Mouse (Mus musculus) gastrocnemius, postnatal 4 days (tissue): ENCODE results near the gene Cers6. TPM values are rescaled to one million over a fixed set of nuclear protein-coding genes. Genes with fewer than 3 reads are reported as not detected.

Experiments used
- DNase-seq, 2 experiments: peaks; one replicate each; pipeline ENCODE4 v3.0.0; 2021 to 2022; ENCODE audit warnings: low spot score in 2 of 2, mixed read lengths in 2 of 2
- total RNA-seq, 2 experiments: library from RNA; stranded (reverse); gene quantifications; 2 replicates each; pipeline ENCODE4 v1.2.3; 2021

Gene Cers6
- total RNA-seq, 2 experiments from 2014 or later = 11.4 to 11.7 TPM

DNA sequence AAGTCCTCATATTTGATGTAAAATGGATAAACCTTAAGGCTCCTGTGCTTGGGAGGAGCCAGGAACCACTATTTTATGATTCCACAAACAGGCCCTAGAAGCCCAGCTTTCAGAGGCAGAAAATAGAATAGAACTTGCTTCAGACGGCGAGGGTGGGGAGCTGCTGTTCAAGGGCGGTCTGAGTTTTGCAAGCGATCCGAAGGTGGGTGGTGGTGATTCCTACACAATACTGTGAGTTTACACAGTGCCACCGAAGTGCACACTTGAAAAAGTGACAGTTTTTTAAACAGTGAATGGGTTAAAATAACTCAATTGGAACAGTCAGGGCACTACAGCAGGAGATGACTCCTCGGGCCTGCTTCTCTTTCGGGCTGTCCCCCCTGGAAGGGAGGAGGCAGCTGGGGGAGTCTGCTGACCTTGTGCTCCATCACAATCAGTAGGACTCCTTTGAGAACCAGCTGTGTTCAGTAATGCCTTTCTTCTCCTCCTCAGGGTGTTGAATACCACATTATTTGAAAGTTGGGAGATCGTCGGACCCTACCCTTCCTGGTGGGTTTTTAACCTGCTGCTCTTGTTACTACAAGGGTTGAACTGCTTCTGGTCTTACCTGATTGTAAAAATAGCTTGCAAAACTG is 243.4 kb downstream of the Cers6 start:
- no peak for DNase-seq

DNA sequence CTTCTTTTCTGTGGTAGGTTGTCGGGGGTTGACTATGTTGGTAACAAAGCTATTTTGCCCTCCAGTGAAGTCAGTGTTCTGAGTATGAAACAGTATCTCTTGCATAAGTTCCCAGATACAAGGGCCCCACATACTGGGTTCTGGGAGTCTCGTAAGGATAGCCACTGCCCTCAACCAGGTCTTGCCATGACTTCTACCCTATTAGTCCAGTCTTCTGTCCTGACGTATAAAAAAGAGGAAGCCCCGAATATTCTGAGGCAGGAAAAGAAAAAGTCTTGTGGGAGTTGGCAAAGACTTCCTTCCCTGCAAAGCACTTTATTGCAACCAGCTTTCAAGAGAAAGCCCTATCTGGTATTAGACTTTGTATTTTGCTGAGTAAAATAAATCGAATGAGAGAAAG is 248.0 kb downstream of the Cers6 start:
- DNase-seq = no peak

DNA sequence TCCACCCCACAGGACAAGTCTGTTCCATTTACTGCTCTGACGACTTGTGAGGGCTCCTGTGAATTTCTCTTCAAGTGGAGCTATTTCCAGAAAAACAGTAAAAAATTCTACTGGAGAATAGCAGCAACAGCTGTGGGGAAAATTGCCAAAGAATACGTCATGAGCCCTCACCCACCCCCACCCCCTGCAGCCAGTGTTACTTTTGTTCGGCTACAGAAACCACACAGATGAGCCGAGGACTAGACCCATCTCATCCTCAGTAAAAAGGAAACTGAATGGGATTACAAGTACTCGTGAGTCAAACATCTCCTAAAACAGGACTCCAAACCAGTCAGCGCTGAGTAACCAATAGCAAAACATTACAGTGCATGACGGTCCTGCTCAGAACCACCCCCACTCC is 248.5 kb downstream of the Cers6 start:
- peak in 1 of 2 experiments; percentile 22 for DNase-seq

DNA sequence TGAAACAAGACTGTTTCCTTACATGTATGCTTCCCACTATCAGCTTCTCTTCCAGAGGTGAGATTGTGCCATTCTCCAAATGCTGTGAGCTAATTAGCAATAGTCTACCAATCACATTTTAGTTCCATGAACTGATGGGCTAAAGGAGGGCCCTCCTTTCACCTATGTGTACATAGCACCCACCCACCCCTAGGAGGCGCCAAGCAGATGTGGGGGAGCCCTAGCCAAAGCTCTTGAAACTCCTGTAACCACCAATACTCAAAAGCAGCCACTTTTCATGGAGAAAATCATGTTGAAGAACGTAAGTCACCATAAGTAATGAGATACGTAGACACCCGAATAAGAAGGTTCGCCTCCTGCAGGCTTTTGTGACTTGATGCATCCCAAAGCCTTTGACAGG is 251.4 kb downstream of the Cers6 start:
- no peak for DNase-seq

DNA sequence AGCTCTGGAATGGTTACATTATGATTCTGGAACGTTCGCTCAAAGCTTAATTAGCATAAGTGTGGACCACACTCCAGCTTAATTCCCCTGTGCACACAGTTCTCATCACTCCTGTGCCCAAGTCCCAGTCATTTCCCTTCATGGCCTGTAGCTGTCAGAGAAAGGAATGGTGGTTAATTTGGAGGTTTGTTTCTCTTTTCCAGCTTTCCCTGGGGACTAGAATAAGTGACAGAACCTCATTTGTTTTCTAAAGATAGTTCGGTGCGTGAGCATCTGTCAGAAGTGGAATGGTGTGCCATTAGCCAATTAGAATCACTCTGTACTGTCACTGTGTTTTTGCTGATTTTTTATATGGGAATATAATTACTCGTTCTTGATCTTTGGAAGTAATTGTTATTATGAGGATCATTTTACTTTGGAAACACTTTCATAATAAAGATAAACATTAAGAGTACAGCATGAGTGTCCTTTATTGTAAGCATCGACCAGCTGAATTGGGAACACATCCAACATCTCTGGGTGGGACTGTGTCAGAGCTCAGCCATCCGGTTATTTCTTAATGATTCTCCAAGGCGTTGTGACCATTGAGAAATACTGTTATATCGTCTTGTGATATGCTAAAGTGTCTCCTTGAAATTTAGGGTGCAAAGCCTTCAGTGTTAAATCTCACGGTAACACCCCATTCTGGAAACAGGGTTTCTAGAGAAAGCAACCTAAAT is 252.7 kb downstream of the Cers6 start:
- no peak for DNase-seq

DNA sequence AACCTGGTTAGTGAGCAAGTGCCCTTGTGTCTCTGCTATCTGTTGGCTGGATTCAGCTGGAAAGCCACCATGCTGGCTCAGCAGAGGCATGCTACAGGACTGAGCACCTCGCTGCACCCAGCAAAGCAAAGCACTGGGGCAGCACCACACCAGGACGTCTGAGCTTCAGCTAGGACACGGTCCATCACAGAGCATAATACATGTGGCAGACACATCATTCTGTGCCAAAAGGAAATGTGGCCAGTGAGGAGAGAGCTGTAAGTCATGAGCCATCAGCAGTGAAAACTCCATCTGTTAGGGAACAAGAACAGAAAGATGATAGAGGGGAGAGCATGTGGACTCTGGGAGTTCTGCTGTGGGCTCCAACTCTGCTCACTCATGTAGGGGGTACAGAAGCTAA is 254.7 kb downstream of the Cers6 start:
- DNase-seq = no peak

DNA sequence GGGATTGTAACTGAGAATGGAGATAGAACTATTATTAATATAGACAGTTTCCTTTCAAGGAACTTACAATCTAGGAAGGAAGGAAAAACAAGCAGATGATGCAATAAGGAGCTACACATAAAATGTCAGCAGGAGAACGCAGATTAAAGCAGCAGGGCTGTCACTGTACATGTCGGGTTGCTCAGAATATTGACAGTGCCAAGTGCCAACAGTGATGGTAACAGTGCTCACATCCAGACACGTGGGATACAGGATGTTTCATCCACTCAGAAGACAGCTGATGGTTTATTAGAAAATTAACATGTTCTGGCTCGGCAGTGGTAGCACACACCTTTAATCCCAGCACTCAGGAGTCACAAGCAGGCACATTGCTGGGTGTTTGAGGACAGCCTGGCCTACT is 255.5 kb downstream of the Cers6 start:
- no peak for DNase-seq

DNA sequence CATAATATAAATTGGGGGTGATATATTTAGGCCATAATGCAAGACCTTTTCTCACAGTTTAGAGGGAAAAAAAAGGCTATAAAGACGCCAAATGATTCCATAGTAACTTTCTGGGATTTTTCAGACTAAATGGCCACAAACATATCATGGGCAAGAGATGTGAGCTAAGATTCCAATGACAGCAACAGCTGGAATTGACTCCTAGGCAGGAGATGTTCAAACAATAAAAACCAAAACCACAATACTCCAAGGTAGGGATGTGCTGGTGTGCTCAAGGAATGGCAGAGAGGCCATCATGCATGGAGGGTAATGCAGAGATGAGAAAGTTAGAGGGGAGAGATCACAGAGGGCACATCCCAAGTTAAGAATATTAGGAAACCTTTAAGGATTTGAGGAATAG is 257.8 kb downstream of the Cers6 start:
- no peak for DNase-seq

DNA sequence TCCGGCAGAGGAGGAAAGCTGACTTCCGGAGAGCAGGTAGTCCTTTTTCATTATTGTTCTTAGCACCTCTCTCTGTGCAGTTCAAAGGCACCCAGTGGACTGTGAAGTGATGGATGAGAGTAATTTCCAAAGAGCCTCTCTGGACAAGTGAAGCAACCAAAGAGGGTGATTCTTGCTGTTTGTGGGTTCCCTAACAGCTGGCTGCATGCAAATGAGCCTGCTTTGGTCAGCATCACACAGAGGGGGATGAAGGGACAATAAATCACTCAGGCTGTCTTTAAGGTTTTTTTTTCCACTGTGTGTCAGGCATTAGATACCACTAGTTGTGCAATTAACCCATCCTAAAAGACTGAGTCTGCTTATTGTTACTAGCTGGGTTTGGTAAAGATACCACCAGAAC is 258.5 kb downstream of the Cers6 start:
- DNase-seq = no peak

DNA sequence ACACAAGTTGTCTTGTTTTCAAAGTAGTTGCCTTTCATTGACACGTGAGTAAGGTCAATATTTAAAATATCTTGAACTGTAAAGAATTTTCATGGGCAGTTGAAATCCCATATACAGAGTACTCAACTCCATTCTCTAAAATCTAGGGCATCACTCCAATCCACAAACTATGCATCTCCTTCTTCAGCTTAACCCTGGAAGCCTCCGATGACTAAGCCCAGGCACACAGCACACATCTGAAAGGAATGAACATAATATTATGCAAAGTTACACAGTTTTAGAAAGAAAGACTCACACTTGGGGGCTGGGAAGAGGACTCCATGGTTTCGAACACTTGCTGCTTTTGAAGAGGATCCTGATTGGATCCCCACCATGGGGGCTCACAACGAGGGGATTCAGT is 260.4 kb downstream of the Cers6 start:
- no peak for DNase-seq

DNA sequence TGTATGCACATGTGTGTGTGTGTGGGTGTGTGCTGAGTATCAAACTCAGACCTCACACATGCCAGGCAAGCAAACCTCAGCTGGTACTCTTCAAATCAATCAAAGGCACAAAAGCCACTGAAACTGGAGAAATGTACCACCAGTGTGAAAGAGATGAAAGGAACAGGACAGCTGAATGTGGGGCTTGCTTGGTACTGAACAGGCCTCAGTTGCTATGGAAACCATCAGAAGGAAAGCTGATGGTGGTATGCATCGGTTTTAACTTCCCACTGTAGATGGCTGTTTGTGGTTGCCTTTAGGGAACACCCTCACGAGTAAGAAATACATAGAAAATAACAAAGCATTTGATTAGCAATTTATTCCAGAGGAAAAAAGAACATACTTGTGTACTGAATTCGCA is 264.2 kb downstream of the Cers6 start:
- DNase-seq = no peak

DNA sequence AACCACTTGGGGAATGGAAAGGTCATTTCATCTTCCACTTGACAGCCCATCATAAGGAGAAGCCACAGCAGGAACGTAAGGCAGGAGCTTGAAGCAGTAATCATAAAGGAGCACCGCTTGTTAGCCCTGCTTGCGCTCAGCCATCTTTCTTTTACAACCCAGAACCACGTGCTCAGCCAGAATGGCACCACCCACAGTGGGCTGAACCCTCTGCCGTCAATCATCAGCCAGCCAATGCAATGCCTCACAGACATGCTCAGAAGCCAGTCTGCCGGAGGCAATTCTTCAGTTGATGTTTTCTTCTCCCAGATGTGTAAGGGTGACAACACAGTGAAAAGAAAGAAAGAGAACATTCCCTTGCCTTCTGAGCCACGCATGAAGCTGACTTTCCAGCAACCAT is 267.1 kb downstream of the Cers6 start:
- DNase-seq = no peak

DNA sequence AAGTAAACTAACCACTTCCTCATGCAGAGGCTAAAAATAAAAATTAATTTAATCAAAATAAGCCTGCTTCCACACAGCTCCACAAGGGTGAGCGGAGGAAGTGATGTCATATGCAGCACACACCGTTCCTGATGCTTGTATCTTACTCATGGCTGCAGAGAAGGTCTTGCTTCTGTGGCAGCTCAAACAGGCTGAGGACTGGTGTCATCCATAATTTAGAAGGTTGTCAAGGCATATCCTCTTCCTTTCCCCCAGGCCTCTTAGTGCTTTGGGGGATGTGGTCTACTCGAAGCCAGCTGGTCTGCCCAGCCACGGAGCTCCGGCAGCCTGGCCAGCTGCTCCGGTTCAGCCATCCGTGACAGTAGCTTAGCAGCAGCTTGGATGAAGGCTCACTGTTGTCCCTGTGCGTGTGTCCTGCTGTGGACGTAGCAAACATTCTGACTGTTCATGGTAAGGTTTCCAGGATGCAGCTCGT is 267.7 kb downstream of the Cers6 start:
- no peak for DNase-seq

DNA sequence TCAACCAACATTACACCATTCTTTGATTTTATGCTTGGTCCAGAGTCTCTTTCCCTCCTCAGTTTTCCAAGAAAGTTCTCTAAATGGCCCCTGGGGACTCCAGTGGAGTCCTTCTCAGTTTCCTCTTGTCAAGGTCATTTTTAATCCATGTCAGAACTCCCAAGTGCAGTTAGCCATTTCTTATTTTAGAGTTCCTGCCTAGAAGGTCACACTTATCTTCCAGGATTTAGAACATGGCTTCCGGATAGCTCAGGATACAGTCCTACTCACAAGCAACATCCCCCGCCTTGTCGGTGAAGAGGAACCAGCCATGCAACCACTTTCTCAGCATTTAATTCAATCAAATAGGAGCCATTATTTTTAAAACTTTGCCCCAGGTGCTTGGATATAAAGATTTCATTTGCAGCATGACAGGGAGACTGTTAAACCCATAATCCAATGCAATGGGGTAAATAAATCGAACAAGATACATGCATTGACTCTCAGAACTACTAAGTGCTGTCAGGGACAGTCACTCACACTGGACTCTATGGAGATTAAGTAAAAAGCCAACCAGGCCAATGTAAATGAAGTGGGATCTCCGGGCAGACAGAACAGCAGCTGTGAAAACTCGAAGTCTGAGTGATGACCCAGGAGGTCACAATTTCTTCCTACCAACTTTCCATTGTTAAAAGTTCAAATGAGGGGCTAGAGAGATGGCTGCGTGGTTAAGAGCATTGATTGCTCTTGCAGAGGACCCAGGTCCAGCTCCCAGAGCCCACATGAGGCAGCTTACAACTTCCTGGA is 268.4 kb downstream of the Cers6 start:
- no peak for DNase-seq

DNA sequence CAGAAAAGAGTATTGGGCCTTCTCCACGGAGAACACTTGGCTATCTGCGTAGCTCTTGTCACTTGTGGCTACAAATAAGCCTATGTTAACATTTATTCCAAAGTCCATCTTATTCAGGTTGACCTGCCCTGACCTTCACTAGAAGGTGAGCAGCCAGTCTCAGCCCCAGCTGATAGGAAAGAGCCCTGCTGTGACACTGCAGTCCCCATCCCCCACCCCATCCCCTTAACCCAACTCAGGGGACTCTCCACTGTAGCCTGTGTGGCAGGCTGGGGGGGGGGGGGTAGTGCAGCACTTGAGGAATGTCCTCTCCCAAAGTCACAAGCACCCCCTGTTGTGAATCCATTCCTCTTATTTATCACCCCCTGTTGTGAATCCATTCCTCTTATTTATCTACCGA is 270.8 kb downstream of the Cers6 start:
- DNase-seq = no peak

DNA sequence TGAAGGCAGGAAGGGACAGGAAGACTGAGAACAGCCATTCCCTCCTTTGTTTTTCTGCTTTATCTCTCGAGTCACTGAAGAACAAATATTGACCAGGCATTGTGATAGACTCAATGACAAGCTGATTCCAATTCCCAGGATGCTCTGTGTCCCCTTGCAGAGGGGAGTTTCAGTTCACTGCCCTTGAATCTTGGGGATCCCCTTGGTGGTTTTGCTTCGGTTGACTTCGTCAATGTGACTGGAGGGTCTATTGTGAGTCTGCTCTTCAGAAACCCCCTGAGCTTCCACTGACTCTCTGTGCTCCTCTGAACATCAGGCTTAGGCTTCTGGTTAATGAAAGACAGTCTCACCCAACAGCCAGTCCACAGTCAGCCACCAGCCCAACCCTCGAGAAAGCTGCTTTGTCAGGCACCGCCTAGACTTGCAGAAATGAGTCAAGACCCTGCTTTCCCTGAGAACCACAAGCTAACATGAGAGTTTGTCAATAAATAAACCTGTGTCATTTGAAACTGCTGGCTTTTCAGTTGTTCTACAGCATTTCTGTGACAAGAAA is 271.3 kb downstream of the Cers6 start:
- no peak for DNase-seq

DNA sequence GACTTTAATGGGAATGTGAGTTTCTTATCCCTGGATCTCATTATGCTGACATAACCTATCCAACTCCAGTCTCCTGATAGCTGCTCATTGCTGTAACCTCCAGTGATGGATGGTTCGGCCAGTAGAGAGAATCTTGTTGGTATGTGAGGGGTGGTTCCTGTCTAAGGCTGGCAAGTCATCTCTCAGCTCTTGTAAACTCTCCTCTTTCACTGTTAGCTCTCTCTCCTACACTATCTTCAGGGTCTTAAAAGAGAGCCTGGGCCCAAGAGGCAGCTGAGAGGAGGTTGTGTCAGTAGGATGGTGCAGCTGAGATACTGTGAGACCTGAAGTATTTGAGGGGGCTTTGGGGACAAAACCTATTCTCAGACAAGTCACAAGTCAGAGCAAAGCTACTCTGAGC is 272.9 kb downstream of the Cers6 start:
- DNase-seq = no peak

DNA sequence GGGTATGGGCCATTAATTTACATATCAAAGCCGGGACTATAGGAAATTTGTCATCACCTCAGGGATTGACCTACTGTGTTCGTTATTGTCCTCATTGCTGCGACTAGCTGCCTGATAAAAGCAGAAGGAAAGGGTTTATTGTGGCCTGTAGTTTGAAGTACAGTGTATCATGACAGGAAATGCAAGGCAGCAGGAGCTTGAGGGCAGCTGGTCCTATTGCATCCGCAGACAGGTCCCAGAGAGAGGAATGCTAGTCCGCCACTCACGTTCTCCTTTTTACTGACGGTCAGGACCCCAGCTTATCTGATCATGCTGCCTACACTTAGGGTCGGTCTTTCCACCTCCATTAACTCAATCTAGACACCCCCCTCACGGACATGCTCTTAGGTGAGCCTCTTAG is 273.7 kb downstream of the Cers6 start:
- DNase-seq = no peak

DNA sequence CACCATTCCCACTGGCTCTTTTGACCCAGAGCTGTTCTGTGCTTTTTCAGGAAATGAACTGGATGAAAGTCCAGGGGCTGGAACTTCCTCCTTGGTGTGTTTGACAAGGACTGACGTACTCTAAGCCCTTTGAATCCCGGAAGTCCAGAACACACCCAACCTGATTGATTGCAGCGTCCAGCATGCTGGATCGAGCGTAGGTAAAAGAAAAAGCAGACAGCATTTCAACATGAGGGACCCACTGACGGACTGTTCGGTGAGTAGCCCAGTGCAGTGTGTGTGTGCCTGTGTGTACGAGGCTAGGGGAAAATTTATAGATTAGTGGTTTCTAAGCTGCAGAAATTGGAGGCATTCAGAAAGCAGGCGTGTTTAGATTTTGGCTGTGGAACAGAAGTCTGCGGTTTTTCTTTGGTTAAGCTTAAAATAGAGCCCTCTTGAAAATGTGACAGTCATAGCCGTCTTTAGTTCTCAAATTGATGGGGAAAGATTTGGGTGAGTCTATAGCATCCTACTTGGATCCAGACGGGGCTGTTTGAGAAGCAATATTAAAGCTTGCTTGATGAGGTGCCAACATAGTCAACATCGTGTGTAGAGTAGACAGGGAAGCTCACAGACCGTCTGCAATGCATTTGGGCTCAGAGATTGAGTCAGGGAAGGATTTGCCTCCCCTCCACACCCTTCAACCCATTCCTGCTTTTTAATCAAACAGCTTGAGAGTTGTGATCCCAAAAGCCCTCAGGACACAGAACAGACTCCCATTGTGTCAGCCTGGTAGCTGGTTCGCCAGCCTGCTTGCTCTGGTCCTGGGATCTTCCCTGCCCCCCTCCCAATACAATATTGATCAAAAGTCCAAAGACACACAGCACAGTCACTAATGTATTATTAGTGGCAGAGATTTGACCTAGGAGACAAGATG is 274.7 kb downstream of the Cers6 start, which contains the start of gene Nostrin:
Gene Nostrin (plus strand): TSS at position 140 of the 916 bp plus-strand sequence.
- no peak for DNase-seq

DNA sequence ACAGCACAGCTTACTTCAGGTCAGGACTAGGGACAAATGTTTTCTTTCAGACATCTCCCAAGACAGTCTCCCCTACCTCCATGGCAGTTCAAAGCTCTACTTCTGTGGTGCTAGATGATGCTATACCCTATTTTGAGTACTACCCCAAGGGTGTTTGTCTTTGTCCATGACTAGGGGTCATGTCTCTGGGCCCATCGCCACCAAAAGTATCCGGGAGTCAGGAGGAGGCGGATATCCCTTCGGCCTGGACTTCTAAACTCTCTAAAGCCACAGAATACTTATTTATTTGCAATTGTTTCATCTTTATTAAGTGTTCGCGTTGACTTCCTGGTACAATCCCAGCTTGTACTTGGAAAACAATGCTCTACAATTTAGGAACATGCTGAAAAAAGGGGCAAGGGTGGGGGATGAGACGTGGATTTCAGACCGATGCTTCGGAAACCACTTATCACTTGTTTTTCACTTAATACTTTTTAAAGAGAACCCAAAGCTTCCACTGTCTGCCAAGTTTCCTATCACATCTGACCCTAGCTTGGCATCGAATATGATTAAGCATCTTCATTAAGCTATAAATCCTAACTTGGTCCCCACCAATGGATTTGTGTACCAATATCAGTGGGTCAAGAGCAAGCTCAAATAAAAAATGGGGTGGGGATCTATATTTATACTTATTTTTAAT is 276.3 kb downstream of the Cers6 start:
- DNase-seq = no peak
